Mouse (Mus musculus) neutrophil, adult 59 days (primary cell): ENCODE measurements around the gene Rlim. TPM values are rescaled to one million over a fixed set of nuclear protein-coding genes. Genes with fewer than 3 reads are reported as not detected.

ENCODE experiments used
- total RNA-seq, 2 experiments: library from RNA; stranded (reverse); gene quantifications; 1 replicate in 1 of 2; 2 replicates in 1 of 2; pipeline ENCODE4 v1.2.4; 2023

Gene Rlim
- total RNA-seq: 10 to 100 TPM; 78.9 to 83.2 TPM

GRCm38 (mm10) chrX:103981169-103981689 is at the start of gene Rlim:
Gene Rlim (minus strand): TSS chrX:103981284.

Other genes with a start within 250 kb of the Rlim start
- under 1 TPM in 1 of 2 experiments, not detected in 1; 0.18 TPM for gene Slc16a2, start 159.3 kb downstream of the Rlim start, total RNA-seq
- gene Nexmif, start 219.9 kb upstream of the Rlim start, total RNA-seq: not detected